Mouse (Mus musculus) cerebellum, adult 11-12 months (tissue): ENCODE data around the gene Itpr2.

Experiments
- DNase-seq: peaks from one replicate; pipeline ENCODE4 v3.0.0; 2022

Gene Itpr2

GRCm38 (mm10) chr6:146207204-146207959 is 294.6 kb downstream of the Itpr2 start:
- no peak for DNase-seq

- DNase-seq: no peak
Observed at GRCm38 (mm10) chr6:146205136-146205535, 296.9 kb downstream of the Itpr2 start.

GRCm38 (mm10) chr6:146204470-146204869 is 297.6 kb downstream of the Itpr2 start:
- DNase-seq: no peak

- no peak for DNase-seq
Observed at GRCm38 (mm10) chr6:146197868-146198379, 304.1 kb downstream of the Itpr2 start.

- DNase-seq: no peak
Observed at GRCm38 (mm10) chr6:146196701-146197100, 305.3 kb downstream of the Itpr2 start.

GRCm38 (mm10) chr6:146195854-146196457 is 306.1 kb downstream of the Itpr2 start:
- no peak for DNase-seq

GRCm38 (mm10) chr6:146191931-146192330 is 310.1 kb downstream of the Itpr2 start:
- DNase-seq: no peak

- DNase-seq: no peak
Observed at GRCm38 (mm10) chr6:146190006-146190405, 312.0 kb downstream of the Itpr2 start.

- DNase-seq: no peak
Observed at GRCm38 (mm10) chr6:146185532-146185931, 316.5 kb downstream of the Itpr2 start.

GRCm38 (mm10) chr6:146184771-146185170 is 317.3 kb downstream of the Itpr2 start:
- DNase-seq: peak; percentile 14

- DNase-seq: no peak
Observed at GRCm38 (mm10) chr6:146174644-146175250, 327.3 kb downstream of the Itpr2 start.

GRCm38 (mm10) chr6:146170603-146171051 is 331.4 kb downstream of the Itpr2 start:
- no peak for DNase-seq

GRCm38 (mm10) chr6:146167207-146167606 is 334.8 kb downstream of the Itpr2 start:
- no peak for DNase-seq

GRCm38 (mm10) chr6:146159641-146160040 is 342.4 kb downstream of the Itpr2 start:
- DNase-seq: no peak

GRCm38 (mm10) chr6:146158717-146159116 is 343.3 kb downstream of the Itpr2 start:
- no peak for DNase-seq

GRCm38 (mm10) chr6:146157983-146158535 is 344.0 kb downstream of the Itpr2 start:
- no peak for DNase-seq

- DNase-seq: no peak
Observed at GRCm38 (mm10) chr6:146157099-146157498, 344.9 kb downstream of the Itpr2 start.

- DNase-seq: no peak
Observed at GRCm38 (mm10) chr6:146156536-146156935, 345.5 kb downstream of the Itpr2 start.

- DNase-seq: no peak
Observed at GRCm38 (mm10) chr6:146155156-146155734, 346.8 kb downstream of the Itpr2 start.

- peak; percentile 29 for DNase-seq
Observed at GRCm38 (mm10) chr6:146152843-146153242, 349.2 kb downstream of the Itpr2 start.

- no peak for DNase-seq
Observed at GRCm38 (mm10) chr6:146140966-146141585, 360.9 kb downstream of the Itpr2 start.

- no peak for DNase-seq
Observed at GRCm38 (mm10) chr6:146140171-146140570, 361.9 kb downstream of the Itpr2 start.

GRCm38 (mm10) chr6:146136646-146137045 is 365.4 kb downstream of the Itpr2 start:
- peak; percentile 34 for DNase-seq
